Mouse (Mus musculus): ENCODE data around the gene Frs3. TPM values are rescaled to one million over a fixed set of nuclear protein-coding genes. Genes with fewer than 3 reads are reported as not detected.

Frs3 gene
- total RNA-seq, 2 experiments from 2014 or later = 7.0 to 7.4 TPM

Other genes starting within 250 kb of the Frs3 start
- gene Taf8, start 186.7 kb upstream of the Frs3 start, total RNA-seq (2021) = 10 to 100 TPM; 11.9 to 12.5 TPM
- gene Ccnd3, start 184.0 kb upstream of the Frs3 start, total RNA-seq (2021) = 100 to 1,000 TPM; 270 to 304 TPM
- gene Bysl, start 77.5 kb upstream of the Frs3 start, total RNA-seq (2021) = 10 to 100 TPM; 15.3 to 15.7 TPM
- 10 to 100 TPM; 21.7 to 26.1 TPM for gene Med20, start 77.4 kb upstream of the Frs3 start, total RNA-seq (2021)
- 1 to 10 TPM; 2.6 to 4.0 TPM for gene Gm20517, start 77.4 kb upstream of the Frs3 start, total RNA-seq (2021)
- gene Usp49, start 58.3 kb upstream of the Frs3 start, total RNA-seq (2021) = 1 to 10 TPM; 8.1 to 9.5 TPM
- gene Tomm6, start 644 bp upstream of the Frs3 start, total RNA-seq (2021) = 100 to 1,000 TPM; 161 TPM
- 1 to 10 TPM in 1 of 2 experiments, under 1 TPM in 1; 0.42 to 1.1 TPM for gene Gm21981, start 5.4 kb downstream of the Frs3 start, total RNA-seq (2021)
- gene Prickle4, start 5.7 kb downstream of the Frs3 start, total RNA-seq (2021) = 1 to 10 TPM; 1.6 to 3.9 TPM
- gene Pgc, start 37.8 kb downstream of the Frs3 start, total RNA-seq (2021) = not detected
- 10 to 100 TPM; 62.2 to 72.7 TPM for gene Tfeb, start 48.0 kb downstream of the Frs3 start, total RNA-seq (2021)
- gene Mdfi, start 145.7 kb downstream of the Frs3 start, total RNA-seq (2021) = 10 to 100 TPM; 12.0 to 13.0 TPM
- 10 to 100 TPM; 18.9 to 22.3 TPM for gene Foxp4, start 235.6 kb downstream of the Frs3 start, total RNA-seq (2021)

All from gastrocnemius, postnatal 4 days (tissue).